Mouse (Mus musculus) brain, embryonic 14.5 days (tissue): ENCODE results near the gene Hspa2. TPM values are rescaled to one million over a fixed set of nuclear protein-coding genes. Genes with fewer than 3 reads are reported as not detected.

Source experiments
- DNase-seq: peaks from one replicate; pipeline ENCODE4 v3.0.0-alpha.2; 2011; ENCODE audit warnings: low read depth
- CTCF ChIP-seq: fragments of 200-500 bp; IDR thresholded peaks from 2 replicates; pipeline ENCODE4 v1.5.1; 2012; ENCODE audit warnings: inconsistent platforms, mild to moderate bottlenecking, moderate library complexity, borderline replicate concordance; ENCODE audit not compliant: insufficient read depth, insufficient read length; ENCODE audit errors: extremely low read depth
- POLR2A ChIP-seq: fragments of 200-500 bp; IDR thresholded peaks from 2 replicates; pipeline ENCODE4 v1.6.1; 2012; ENCODE audit warnings: mild to moderate bottlenecking, inconsistent platforms, borderline replicate concordance; ENCODE audit not compliant: poor library complexity, insufficient read depth, insufficient read length, severe bottlenecking; ENCODE audit errors: extremely low read depth
- polyA plus RNA-seq: library from polyadenylated mRNA; depleted of rRNA; stranded (reverse); fragments of >200 nt; gene quantifications from 2 replicates; pipeline ENCODE4 v1.2.3, GENCODE M21; 2012; rRNA removed

Gene Hspa2
- polyA plus RNA-seq: 3.9 and 5.4 TPM in 2 replicates

GRCm38 (mm10) chr12:76403886-76404537 lies at the start of gene Hspa2:
Hspa2 (plus strand) TSS chr12:76404176.
- DNase-seq: peak; percentile 99
- TF ChIP-seq POLR2A: peak; percentile 61; the same call in 1 of the 2 replicates
- TF ChIP-seq CTCF: no peak

- TF ChIP-seq CTCF (no peak), POLR2A (no peak)
- no peak for DNase-seq
These were observed 43.1 kb upstream of the Hspa2 start for GRCm38 (mm10) chr12:76360868-76361267.

GRCm38 (mm10) chr12:76361405-76362302 lies 42.3 kb upstream of the Hspa2 start:
- DNase-seq: no peak
- no peak for TF ChIP-seq CTCF
- TF ChIP-seq POLR2A: no peak

GRCm38 (mm10) chr12:76362303-76362676 lies 41.7 kb upstream of the Hspa2 start:
- DNase-seq: no peak
- no peak for TF ChIP-seq CTCF
- no peak for TF ChIP-seq POLR2A

GRCm38 (mm10) chr12:76366276-76366675 lies 37.7 kb upstream of the Hspa2 start:
- no peak for TF ChIP-seq POLR2A
- no peak for TF ChIP-seq CTCF
- no peak for DNase-seq

GRCm38 (mm10) chr12:76367096-76367995 lies 36.6 kb upstream of the Hspa2 start:
- peak; percentile 63 for DNase-seq
- TF ChIP-seq POLR2A (no peak), CTCF (no peak)

GRCm38 (mm10) chr12:76368201-76368789 lies 35.7 kb upstream of the Hspa2 start:
- TF ChIP-seq POLR2A (no peak), CTCF (no peak)
- no peak for DNase-seq

- peak; percentile 80 for DNase-seq
- TF ChIP-seq CTCF: no peak
- TF ChIP-seq POLR2A: no peak
These were observed 35.2 kb upstream of the Hspa2 start for GRCm38 (mm10) chr12:76368790-76369205.

GRCm38 (mm10) chr12:76369206-76369977 lies 34.6 kb upstream of the Hspa2 start, which contains the start of gene Zbtb25:
Zbtb25 (minus strand) TSS chr12:76369602.
- TF ChIP-seq CTCF (0 out of 2 replicates have a peak, but pooled peaks have one; percentile 1), POLR2A (peak; percentile 93)
- peak; percentile 97 for DNase-seq
